Mouse (Mus musculus) adrenal gland, adult 8-10 months (tissue): ENCODE data around the gene Ppp4r3a. TPM values are rescaled to one million over a fixed set of nuclear protein-coding genes. Genes with fewer than 3 reads are reported as not detected.
"Not testable (repeated sequence)": the region's sequence is repeated elsewhere in the genome, so short reads cannot be mapped to it uniquely, and the experiment has no call there.

Experiments used
- DNase-seq: peaks from one replicate; pipeline ENCODE4 v3.0.0; 2022
- total RNA-seq, 4 experiments: library from RNA; stranded (reverse); gene quantifications; 2 replicates each; pipeline ENCODE4 v1.2.4; 2022

Gene Ppp4r3a
- total RNA-seq, 4 experiments from 2014 or later, result 49.5 to 59.5 (median 49.9) TPM

GRCm38 (mm10) chr12:101028247-101028953 lies 55.1 kb downstream of the Ppp4r3a start:
- peak; percentile 12 for DNase-seq

DNA sequence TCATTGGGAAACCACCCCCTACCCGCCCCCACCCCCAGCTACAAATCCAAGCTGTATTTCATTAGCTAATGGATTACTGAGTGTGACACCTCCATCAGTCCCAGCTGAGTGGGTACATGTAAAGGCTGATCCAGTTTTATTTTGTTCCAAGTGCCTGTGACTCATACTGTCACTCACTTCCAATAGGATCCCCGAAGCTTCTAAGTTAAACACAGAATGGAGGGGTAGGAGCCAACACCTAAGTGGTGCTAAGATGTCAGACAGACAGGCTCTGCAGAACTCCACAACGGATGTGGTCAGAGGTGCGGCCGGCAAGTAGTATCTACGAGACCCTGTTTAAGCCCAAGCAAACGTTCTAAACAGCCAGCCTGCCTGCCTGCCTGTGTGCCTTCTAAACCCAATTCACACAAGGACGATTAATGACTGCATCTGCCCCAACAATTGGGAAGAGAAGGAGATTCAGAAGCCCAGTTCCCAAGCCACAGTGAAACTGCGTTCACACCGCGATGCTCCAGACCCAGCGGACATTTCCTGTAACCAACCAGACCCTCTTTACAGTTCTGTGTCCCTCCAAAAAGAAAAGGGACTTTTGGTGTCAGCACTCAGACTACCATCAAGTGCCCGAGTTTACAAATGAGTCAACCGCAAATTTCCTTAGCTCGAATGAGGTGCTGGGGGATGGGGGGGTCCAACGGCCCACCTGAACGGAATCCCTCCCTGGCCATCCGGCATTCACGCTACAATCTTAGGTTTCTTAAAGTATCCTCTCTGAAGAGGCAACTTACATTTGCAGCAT lies 55.9 kb downstream of the Ppp4r3a start:
- no peak for DNase-seq

- DNase-seq, result no peak
These were observed 56.6 kb downstream of the Ppp4r3a start for GRCm38 (mm10) chr12:101026946-101027345.

GRCm38 (mm10) chr12:101026518-101026917 lies 57.0 kb downstream of the Ppp4r3a start:
- no peak for DNase-seq

DNA sequence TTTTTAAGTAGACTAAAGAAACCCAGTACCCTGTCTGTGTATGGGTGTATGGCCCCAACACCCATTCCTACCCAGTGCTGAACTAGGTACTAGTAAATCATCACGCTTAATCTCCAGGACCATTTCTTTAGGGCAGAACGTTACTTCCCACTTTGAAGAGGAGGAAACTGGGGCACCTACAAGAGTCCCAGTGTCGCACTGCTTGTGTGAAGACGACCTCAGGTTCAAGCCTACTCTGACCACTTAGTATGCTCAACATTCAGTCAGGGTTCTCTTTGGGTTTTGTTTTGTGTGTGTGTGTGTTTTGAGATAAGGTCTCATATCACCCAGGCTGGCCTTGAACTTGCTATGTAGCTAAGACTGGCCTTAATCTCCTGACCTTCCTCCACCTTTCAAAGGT lies 57.5 kb downstream of the Ppp4r3a start:
- DNase-seq, result no peak

GRCm38 (mm10) chr12:101025379-101025778 lies 58.1 kb downstream of the Ppp4r3a start:
- DNase-seq, result no peak

- DNase-seq, result no peak
These were observed 58.7 kb downstream of the Ppp4r3a start for GRCm38 (mm10) chr12:101024824-101025223.

DNA sequence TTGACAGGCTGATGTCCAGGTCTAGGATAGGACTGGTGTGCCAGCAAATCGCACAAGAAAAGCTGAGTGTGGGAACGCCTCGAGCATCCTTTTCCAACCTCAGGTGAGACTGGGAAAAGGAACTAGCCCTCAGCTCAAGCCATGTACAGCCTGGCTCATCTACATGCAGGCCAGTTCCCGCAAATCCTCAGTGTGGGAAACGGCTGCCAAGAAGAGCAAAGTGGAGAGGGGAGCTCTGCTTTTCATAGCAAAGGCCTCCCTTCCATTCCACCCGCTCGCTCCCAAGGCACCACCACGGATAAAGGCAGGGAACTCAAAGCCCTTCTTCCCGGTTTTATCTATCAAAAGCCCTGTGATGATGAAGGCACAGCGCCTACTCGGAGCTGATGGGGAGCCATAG lies 60.4 kb downstream of the Ppp4r3a start:
- no peak for DNase-seq

DNA sequence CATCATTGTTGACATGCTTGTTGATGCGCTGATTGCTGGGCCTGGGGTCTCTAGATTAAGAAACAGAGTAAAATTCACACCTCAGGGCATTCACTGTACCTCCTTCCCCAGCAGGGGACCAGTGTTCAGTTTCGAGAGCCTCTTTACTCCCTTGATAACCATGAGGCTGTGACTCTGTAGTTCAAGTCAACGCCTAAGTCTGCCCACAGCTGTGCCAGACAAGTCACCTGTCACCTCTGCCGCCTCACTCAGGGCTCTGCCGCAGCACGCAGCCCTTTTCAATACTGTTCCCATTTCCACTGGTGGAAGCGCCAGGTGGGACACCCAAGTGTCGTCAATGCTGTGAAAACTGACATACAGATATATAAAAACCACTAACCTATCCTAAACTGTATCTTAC lies 61.1 kb downstream of the Ppp4r3a start:
- DNase-seq, result no peak

GRCm38 (mm10) chr12:101021484-101022226 lies 61.8 kb downstream of the Ppp4r3a start:
- no peak for DNase-seq

GRCm38 (mm10) chr12:101020210-101021015 lies 63.1 kb downstream of the Ppp4r3a start:
- no peak for DNase-seq

DNA sequence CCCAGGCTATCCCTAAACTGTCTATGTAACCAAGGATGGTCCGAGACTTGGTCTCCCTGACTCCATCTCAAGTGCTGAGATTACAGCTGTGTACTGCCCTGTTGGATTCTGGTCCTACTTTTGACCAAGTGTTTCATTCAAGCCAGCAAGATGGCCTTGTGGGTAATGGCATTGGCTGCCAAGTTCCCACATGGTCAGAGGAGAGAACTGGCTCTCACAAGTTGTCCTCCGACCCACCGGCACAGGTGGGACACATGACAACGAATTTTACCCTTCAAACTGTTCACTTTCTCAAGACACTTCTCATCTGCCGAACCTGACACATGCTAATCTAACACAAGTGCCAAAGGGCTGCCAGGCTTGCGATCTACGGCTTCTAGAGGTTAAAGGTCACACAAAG lies 64.1 kb downstream of the Ppp4r3a start:
- DNase-seq, result no peak

- no peak for DNase-seq
These were observed 64.5 kb downstream of the Ppp4r3a start for GRCm38 (mm10) chr12:101019031-101019430.

DNA sequence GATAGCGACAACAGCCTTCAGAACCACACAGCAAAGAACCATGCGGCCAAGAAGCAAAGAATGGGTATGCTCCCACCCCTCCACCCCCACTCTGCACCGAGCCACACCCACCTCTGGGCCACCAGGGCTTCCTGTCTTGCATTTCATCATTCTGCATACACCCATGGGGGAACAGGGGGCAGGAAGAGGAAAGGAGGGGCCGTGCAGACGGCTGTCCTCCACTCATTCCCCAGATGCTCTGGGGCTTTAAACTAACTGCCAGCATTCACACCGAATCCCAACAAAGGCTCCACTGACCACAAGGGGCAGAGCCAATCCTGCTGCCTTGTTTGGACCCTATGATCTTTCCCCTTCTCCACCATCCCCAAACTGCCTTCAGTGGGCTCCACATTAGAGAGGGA lies 65.5 kb downstream of the Ppp4r3a start:
- no peak for DNase-seq

DNA sequence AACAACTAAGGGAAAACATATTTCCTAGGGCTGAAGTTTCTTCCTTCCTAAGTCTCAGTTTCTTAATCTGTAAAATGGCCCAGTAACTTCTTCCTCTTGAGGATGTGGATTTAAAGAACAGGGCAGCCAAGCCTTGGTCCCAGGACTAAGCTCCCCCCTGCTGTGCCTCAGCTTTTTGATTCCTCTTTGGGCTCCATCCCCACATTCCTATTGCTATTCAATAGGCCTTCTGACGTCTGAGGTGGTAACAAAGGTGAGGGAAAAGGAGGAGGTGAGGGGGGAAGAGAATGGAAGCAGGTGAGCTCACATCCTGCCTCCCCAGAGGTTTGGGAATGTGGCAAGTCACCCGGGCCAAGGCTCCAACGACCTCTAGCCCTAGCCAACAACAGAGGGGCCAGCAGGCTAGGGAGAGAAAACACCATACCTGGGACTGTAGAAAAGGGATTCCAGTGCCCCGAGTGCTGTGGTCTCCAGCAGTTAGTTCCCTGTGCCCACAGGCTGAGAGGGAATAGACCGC lies 67.0 kb downstream of the Ppp4r3a start:
- DNase-seq, result no peak

DNA sequence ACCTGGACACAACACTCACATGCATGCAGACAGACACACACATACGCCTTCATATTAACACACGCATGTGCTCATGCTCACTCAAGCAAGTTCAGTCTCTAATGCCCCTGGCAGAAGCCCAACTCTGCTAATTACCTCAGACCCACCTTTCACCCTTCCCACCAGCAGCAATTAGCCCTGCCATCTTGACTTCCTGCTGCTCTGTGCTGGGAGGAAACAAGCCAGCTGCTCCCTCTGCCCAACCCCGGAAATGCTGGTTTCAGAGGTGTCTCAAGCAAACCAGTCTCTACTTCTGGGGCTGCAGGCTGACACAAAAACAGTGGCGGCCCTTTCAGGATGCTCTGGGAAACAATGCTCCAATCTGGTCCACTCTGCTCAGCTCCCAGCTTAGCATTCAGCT lies 67.6 kb downstream of the Ppp4r3a start:
- DNase-seq, result no peak

DNA sequence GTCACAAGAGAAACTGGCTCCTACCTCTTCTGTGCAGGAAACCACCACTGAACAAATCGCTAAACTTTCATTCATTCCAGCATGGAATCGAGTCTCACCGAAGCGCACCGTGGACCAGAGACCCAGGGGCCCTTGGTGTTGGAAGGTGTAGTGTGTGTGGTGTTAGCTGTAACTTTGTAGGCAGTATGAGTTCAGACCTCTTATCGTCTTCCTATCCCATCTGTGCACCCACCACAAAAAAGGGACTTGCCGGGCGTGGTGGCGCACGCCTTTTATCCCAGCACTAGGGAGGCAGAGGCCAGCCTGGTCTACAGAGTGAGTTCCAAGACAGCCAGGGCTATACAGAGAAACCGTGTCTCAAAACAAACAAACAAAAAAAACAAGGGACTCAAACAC lies 68.3 kb downstream of the Ppp4r3a start:
- no peak for DNase-seq

- DNase-seq, result no peak
These were observed 68.8 kb downstream of the Ppp4r3a start for GRCm38 (mm10) chr12:101014549-101015164.

DNA sequence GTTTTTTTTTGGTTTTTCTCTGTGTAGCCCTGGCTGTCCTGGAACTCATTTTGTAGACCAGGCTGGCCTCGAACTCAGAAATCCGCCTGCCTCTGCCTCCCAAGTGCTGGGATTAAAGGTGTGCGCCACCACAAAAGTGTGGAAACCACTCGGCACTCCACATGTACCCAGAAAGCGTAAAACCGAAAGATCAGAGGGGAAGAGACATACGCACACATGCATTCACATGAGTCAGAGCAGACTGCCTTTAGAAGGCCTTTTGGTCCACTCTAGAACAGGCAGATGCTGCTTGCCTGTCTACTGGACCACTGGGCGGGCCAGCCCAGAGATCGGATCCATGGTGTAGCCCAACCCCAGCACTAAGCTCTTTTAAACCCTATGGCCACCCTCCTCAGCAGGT lies 69.8 kb downstream of the Ppp4r3a start:
- DNase-seq, result not testable (repeated sequence)

DNA sequence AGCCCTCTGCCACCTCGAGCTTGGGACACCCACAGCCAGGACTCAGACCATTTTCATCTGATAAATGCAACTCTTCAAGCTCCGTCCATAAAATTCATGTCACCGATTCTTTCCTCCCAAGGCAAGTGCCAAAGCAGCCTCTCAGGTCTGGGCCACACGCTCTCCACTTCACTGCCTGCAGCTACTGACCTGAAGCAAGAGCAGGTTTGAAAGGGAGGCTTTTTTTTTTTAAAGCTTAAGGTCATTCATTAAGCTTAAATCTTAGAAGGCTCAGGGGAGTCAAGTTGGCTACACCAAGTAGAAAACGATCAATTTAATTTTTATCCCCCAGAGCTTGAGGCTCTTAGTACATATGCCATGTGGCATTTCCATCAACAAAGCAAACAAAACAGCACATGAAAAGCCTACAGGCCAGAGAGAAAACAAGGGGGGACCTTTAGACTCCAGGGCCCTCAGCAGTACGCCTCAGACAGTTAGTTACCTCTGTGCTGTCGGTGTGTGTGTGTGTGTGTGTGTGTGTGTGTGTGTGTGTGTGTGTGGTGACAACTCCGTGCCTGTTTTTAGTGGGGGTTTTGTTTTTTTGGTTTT lies 70.3 kb downstream of the Ppp4r3a start:
- DNase-seq, result no peak
